Mouse (Mus musculus) liver, embryonic 14.5 days (tissue): Measurements from ENCODE around the gene Crispld2.

Source experiments
- CTCF ChIP-seq: IDR thresholded peaks from 2 replicates; pipeline ENCODE4 v1.5.1; 2016; ENCODE audit warnings: antibody characterized with exemption, low read depth, control low read depth
- EP300 ChIP-seq: IDR thresholded peaks from 2 replicates; pipeline ENCODE4 v1.6.1; 2016; ENCODE audit warnings: antibody characterized with exemption, low read depth

DNA sequence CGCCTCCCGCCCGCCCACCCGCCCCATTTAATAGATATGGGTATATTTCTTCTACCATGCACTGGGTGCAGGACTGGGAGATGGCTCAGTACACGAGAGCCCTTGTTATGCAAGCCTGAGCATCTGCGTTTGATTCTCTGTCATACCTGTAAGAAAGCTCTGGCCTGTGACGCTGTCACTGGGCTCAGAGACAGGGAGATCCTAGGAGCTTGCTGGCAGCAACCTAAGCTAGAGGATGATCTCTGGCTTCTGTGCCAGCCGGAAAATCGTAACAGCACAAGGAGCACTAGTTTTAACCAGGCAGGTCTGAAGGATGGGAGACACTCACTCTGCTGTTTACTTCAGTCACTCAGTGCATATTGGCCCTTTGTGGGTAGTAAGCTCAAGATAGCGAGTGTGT lies 48.6 kb upstream of the Crispld2 start:
- no peak for TF ChIP-seq CTCF
- TF ChIP-seq EP300: no peak
